Mouse (Mus musculus) erythroblast, embryonic 14.5 days (primary cell): Measurements from ENCODE around the gene Gm8439.

Source experiments
- GATA1 ChIP-seq: IDR thresholded peaks from 2 replicates; pipeline ENCODE4 v1.6.1; 2012; ENCODE audit warnings: low read length, inconsistent platforms, mixed read lengths
- TAL1 ChIP-seq: IDR thresholded peaks from 3 replicates; pipeline ENCODE4 v1.6.1; 2012; ENCODE audit warnings: low read length, inconsistent platforms, mixed read lengths

DNA sequence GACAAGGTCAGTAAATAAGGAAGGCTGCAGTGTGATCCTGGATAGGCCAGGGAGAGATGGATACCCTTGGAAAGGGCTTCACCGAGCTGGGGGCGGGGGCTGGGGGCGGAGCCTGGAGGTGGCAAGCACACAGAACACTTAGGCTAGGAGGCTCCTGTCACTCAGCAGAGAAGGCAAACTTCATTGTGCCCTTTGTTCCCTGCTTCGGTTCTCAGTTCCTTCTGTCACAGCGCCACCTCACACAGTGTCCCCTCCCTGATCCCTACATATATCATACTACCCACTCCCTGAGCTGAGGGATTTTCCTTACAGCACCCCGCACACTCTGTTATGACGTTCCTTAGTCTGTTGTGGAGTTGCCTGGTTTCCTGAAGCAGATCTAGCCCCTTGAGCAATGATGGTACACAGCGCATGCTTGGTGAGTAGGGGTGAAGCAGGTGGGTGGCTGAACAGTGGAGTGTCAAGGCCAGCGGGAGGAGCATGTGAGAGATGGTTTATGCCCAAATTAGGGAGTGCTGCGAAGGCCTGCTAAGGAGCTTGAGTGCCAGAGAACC lies 27.1 kb downstream of the Gm8439 start:
- TF ChIP-seq GATA1 (no peak), TAL1 (no peak)
